Mouse (Mus musculus): Measurements from ENCODE around the gene Nfkbie.

Gene Nfkbie

DNA sequence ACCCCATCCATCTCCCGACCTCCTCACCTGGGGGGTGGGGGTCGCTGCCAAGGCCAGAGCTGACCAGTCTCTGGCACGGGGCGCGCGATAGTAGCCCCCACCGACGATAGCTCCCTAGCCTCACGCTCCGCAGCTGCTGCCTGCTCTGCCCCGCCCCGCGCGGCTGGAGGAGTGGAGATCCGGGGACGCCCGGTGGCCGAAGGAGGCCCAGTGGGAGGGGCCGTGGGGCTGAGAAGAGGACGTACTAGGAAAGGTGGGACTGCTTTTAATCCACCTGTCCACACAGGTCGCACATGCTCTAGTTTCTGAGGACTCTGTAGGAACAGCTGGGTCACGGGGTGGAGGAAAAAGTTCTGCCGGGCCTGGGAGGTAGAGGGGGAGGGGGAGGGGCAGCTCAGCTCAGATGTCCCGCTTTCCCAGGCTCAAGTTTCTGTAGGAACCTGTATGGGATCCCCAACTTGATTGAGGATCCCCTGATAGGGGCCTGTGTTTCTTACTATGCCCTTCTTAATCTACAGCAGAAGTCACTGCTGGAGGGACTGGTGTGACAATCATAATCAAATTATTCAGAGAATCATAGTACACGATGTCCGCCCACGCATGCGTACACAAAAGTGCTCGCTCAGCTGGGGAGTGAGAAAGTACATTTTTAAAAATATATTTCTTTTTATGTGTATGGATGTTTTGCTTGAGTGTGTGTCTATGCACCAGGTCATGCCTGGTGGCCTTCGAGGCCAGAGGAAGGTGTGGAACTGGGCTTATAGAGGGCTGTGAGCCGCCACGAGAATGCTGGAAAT, 44.1 kb downstream of the Nfkbie start, which contains the start of gene Slc29a1:
Slc29a1 (minus strand) TSS at position 161 of the 797 bp plus-strand sequence.
- peak; percentile 65 to 74 for DNase-seq

DNA sequence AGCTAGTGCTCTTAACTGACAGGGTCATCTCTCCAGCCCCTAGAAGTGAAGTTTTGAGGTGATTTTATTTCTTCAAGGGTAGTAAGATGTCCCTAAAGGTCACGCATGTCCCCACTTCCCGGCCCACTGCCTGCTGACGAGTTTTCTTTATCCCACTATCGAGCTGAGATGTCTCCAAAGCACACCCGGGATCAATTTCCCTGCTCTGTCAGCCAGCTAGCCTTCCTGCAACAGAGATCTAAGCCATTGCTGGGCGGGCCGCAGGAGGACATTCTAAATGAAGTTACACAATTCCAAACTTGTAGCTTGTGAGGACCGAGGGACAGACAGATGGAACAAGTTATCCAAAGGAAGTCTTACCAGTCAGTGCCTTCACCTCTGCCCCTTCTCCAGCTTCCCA, 44.8 kb downstream of the Nfkbie start:
- peak in 1 of 2 experiments; percentile 15 for DNase-seq

DNA sequence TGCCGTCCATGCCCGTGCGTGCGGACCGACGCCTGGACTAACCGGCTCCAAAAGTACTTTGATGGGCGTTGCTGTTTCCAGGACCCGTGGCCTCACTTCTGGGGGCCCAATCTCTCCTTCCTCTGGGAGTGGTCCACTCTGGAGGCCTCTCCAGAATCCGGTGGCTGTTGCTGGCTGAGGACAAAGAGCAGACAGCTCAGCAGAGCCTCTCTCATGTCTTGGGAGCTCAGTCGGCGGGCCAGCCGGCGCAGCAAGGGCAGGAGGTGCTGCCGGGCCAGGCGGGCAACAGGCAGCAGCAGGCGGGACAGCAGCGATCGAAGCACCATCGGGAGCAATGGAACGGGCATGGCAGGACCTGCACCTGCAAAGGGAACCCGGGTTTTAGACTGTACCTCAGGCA, 45.8 kb downstream of the Nfkbie start:
- peak in 1 of 2 experiments; percentile 10 for DNase-seq

DNA sequence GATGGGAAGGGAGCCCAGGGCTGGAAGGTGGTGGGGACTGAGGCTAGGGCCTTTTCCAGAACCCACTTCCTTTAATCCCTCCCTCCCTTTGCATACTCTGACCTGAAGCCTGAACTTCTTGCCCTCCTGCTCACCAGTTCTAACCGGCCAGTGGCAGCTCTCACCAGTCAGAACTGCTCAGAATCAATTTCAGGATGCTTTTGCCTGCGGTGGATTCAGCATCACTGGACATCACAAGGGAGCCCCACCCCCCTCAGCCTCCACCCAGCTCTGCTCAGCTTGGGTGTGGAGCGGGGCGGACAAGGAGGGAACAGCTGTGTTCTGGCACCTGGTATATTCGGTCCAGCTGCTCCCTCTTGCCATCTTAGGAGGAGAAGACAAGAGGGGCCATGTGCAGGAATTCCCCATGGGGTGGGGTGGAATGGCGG, 46.4 kb downstream of the Nfkbie start, which contains the start of gene Mymx:
Mymx (minus strand) TSS at position 226 of the 428 bp plus-strand sequence.
- DNase-seq = peak in 1 of 2 experiments; percentile 13

DNA sequence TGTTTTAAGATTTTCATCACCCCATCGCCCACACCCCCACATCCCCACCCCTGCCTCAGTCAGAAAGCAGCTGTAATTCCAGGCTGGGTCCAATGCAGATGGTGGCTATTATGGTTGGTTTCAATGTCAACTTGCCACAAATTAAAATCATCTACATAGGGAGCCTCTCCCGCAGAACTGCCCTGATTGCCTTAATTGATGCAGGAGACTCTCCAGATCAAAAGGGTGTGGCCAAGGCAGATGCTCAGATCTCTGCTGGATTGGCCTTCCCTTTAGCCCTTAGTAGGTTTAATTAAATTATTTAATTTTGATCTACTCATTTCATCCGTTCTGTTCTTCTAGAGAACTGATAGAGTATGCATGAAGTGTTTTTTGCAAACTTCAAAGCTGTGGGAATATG, 47.5 kb downstream of the Nfkbie start:
- DNase-seq = no peak

DNA sequence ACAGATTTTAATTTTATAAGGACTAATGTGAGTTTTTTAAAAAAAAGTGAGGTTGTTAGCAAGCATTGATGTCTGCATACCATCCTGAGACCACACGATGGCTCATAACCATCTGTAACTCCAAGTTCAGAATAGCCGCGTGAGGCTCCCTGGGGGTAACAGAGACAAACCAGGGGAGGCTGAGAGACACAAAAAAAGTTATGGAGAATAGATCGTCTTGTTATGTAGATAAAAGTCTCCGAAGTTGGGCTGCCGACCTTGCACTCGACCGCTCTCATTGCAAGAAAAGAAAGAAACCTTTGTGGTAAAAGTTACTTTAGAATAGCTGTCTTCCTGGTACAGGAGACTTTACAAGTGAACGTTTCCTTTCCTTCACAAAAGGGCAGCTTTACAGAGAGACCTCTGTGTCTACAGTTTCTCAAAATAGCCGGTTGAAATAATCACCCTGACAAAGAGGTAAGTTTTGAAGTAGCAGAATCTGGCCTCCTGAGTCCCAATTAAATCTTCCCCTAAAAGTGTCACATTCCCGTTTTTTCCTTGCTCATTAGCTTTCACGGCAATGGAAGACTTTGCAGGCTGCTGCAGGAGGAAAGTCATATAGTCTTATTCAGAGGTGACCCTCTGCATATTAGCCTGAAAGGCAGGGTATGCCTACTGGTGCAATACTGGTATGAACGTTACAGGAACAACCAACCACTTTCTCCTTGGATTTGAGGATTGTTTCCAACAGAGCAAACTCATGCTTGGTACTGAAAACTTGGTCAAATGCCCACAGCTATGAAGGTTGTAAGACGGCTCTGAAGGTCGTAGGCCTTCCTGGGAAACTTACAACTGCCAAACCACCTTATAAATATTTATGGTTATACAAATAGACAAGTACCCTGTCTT, 51.7 kb downstream of the Nfkbie start:
- no peak for DNase-seq

DNA sequence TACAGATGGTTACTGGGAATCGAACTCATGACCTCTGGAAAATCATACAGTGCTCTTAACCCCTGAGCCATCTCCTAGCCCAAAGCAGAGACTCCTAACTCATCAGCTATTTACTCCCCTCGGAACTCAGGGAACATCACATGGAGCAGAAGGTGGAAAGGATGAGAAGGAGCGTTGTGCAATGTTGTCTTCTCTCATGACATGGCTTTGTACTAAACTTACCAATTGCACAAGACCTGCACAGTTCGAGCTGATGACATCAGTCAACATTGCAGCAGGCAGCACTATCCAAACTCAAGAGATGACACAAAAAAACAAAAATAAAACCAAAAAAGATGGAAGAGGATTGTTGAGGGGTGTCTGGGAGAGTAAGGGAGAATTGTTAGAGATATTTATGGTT, 52.9 kb downstream of the Nfkbie start:
- no peak for DNase-seq

GRCm38 (mm10) chr17:45610144-45610866, 54.8 kb downstream of the Nfkbie start:
- no peak for DNase-seq

DNA sequence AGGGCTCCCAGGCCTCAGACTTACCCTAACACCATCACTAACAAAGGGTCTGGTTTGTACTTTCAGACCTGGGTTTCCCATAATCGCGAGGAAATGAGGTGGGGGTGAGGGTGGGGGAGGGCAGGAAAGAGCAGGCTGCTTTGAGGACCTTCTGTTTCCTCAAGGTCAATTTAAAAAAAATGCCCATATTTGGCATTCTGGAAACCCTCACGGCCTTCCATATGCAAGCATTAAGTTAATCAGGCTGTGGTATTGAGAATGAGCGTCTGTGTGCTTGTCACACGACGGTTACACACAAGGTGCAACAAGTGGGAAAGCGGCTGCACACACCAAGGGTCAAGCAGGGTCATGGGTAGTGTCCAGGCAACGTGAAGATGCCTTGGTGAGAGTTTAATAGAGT, 56.5 kb downstream of the Nfkbie start:
- no peak for DNase-seq

Measured in cerebellum, postnatal 14 days (tissue).